Mouse (Mus musculus): Measurements from ENCODE around the gene Ak9. TPM values are rescaled to one million over a fixed set of nuclear protein-coding genes. Genes with fewer than 3 reads are reported as not detected.

The Ak9 gene
- polyA plus RNA-seq, 1 experiment from 2014 or later = 0.05 TPM

DNA sequence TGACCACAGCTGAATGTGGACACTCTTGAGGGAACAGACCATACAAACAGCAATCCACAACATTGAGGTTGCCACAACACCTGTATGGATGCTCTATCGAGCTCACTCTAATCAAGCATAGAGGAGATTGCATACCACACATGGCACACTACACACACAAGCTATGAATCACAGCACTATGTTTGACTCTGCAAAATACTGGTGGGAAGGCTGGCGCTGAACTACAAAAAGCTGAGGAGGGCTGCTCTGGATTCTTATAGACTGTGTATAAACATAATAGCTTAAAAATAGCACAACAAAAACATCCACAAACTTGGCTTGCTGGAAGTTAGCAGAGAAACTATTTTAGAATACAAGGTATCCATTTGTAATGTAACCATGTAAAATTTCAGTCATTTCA, 23.0 kb upstream of the Ak9 start:
- Histone ChIP-seq H3K4me2 (ENCODE audit: low read depth, low read length, severe bottlenecking) (no peak overlapping the region), H3K4me3 (ENCODE audit: low read depth, low read length) (no peak overlapping the region), H3K27ac (ENCODE audit: low read depth, low read length) (no peak overlapping the region), H3K4me1 (replicated peaks; ENCODE audit: control insufficient read depth, insufficient read depth, low read length) (no peaks in the 10 kb centered on the region), H3K9ac (ENCODE audit: low read length) (no peak overlapping the region), H3K36me3 (ENCODE audit: control insufficient read depth, insufficient read depth, low read length) (no peaks in the 10 kb centered on the region), H3K9me3 (ENCODE audit: control insufficient read depth, low read length) (no peaks in the 10 kb centered on the region), H3K27me3 (ENCODE audit: control insufficient read depth, insufficient read depth, low read length) (no peaks in the 10 kb centered on the region)
- WGBS = 88% methylated on average over 2 of the region's 2 CpGs
- DNase-seq (ENCODE audit: low spot score) (peak; percentile 21), ATAC-seq (replicated peaks; ENCODE audit: low FRiP score) (no peak)

DNA sequence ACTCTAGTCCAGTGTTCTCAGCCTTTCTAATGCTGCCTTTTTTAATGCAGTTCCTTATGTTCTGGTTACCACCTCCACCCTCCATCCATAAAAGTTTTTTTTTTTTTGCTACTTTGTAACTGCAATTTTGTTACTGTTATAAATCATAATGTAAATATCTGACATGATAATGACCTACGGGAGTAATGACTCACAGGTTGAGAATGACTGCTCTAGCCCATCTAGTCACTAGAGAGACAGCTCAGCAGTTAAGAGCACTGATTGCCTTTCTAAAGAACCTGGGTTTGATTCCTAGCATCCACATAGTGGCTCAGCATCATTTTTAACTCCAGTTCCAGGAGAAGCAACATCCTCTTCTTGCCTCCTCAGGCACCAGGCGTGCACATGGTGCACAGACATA, 21.7 kb upstream of the Ak9 start:
- Histone ChIP-seq H3K4me1 (replicated peaks; ENCODE audit: control insufficient read depth, insufficient read depth, low read length) (no peaks in the 10 kb centered on the region), H3K27ac (ENCODE audit: low read depth, low read length) (no peak overlapping the region), H3K27me3 (ENCODE audit: control insufficient read depth, insufficient read depth, low read length) (no peaks in the 10 kb centered on the region), H3K9ac (ENCODE audit: low read length) (no peak overlapping the region), H3K4me3 (ENCODE audit: low read depth, low read length) (no peak overlapping the region), H3K9me3 (ENCODE audit: control insufficient read depth, low read length) (no peaks in the 10 kb centered on the region), H3K4me2 (ENCODE audit: low read depth, low read length, severe bottlenecking) (no peak overlapping the region), H3K36me3 (ENCODE audit: control insufficient read depth, insufficient read depth, low read length) (no peaks in the 10 kb centered on the region)
- ATAC-seq (replicated peaks; ENCODE audit: low FRiP score) = no peak
- no peak for DNase-seq (ENCODE audit: low spot score)
- WGBS = 94% methylated on average over 2 of the region's 2 CpGs

DNA sequence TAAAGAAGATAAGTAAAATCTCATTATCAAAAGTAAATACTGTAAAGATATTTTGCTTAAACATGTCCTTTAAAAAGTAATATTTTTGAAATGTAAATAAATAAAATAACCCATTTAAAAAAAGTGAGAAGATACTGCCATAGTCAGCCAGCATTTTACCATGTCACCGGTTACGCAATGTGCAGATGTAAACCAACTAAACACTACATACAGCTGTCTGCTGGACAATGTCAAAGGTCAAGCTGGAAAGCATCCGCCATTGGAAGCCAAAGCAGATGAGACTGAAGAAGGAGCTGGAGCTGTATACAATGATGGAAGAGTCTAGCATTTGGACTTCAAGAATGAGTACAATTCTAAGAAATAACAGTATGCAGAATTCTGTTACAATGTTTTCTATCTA, 16.2 kb upstream of the Ak9 start:
- ATAC-seq (replicated peaks; ENCODE audit: low FRiP score) (no peak), DNase-seq (ENCODE audit: low spot score) (peak; percentile 7)
- no peak overlapping the region for H3K4me3 ChIP-seq (ENCODE audit: low read depth, low read length)
- H3K9ac ChIP-seq (ENCODE audit: low read length) = no peak overlapping the region
- no peak overlapping the region for H3K4me2 ChIP-seq (ENCODE audit: low read depth, low read length, severe bottlenecking)
- no peak overlapping the region for H3K27ac ChIP-seq (ENCODE audit: low read depth, low read length)
- no peaks in the 10 kb centered on the region for H3K36me3 ChIP-seq (ENCODE audit: control insufficient read depth, insufficient read depth, low read length)
- no peaks in the 10 kb centered on the region for H3K9me3 ChIP-seq (ENCODE audit: control insufficient read depth, low read length)
- no peaks in the 10 kb centered on the region for H3K4me1 ChIP-seq (replicated peaks; ENCODE audit: control insufficient read depth, insufficient read depth, low read length)
- WGBS = 92% methylated on average over 3 of the region's 3 CpGs
- no peaks in the 10 kb centered on the region for H3K27me3 ChIP-seq (ENCODE audit: control insufficient read depth, insufficient read depth, low read length)

DNA sequence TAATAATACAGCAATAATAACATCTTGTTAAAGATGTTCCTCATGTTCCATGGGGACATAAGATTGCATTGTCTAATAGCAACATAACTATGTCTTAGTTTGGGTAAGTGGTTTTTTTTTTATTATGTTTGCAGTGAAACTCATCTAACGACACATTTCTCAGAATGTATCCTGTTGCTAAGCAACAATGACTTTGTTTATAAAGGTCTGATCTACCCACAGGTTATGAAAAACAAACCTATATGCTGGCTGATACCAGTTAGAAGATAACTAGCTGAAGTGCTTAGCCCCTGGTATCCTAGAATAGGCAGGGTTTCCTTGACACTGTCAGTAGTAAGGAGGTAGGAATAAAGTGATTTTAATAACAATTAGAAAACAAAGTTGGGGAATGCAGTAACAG, 15.7 kb upstream of the Ak9 start:
- WGBS = 95% methylated on average over 1 of the region's 1 CpGs
- Histone ChIP-seq H3K4me2 (ENCODE audit: low read depth, low read length, severe bottlenecking) (no peak overlapping the region), H3K4me3 (ENCODE audit: low read depth, low read length) (no peak overlapping the region), H3K36me3 (ENCODE audit: control insufficient read depth, insufficient read depth, low read length) (no peaks in the 10 kb centered on the region), H3K9me3 (ENCODE audit: control insufficient read depth, low read length) (no peaks in the 10 kb centered on the region), H3K27ac (ENCODE audit: low read depth, low read length) (no peak overlapping the region), H3K9ac (ENCODE audit: low read length) (no peak overlapping the region; the same call in 1 of the 2 replicates), H3K27me3 (ENCODE audit: control insufficient read depth, insufficient read depth, low read length) (no peaks in the 10 kb centered on the region), H3K4me1 (replicated peaks; ENCODE audit: control insufficient read depth, insufficient read depth, low read length) (no peaks in the 10 kb centered on the region)
- DNase-seq (ENCODE audit: low spot score) (no peak), ATAC-seq (replicated peaks; ENCODE audit: low FRiP score) (no peak)

DNA sequence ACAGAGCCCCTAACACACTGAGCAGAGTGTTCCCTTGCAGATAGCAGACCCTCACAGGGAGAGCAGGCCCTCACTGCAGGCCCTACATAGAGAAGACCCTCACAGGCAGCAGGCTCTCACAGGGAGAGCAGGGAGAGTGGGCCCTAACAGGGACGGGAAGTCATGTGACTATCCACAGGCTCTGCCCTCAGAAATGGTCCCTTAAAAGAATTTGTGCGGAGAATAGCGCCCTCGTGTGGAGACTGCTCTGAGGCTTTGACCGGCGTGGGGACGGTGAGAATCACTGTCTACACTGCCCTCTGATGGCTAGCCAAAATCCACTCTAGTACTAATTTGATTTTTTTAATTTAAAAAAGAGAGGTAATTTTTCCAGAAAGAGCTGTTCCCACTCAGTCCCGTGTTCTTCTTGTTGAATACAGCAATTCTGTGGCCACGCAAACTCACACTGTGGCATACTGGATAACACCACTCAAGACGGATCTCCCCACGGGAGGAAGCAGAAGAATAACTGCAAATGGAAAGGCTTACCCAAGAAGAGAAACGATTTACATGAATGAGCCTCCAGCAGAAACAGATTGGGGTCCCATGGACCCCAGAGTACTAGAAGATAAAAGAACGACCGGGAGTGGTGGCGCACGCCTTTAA, 14.9 kb upstream of the Ak9 start:
- Histone ChIP-seq H3K4me2 (ENCODE audit: low read depth, low read length, severe bottlenecking) (no peak overlapping the region), H3K9ac (ENCODE audit: low read length) (peak overlapping the region; percentile 17; the same call in 1 of the 2 replicates), H3K27ac (ENCODE audit: low read depth, low read length) (no peak overlapping the region), H3K27me3 (ENCODE audit: control insufficient read depth, insufficient read depth, low read length) (no peaks in the 10 kb centered on the region), H3K36me3 (ENCODE audit: control insufficient read depth, insufficient read depth, low read length) (no peaks in the 10 kb centered on the region), H3K9me3 (ENCODE audit: control insufficient read depth, low read length) (no peaks in the 10 kb centered on the region), H3K4me1 (replicated peaks; ENCODE audit: control insufficient read depth, insufficient read depth, low read length) (no peaks in the 10 kb centered on the region), H3K4me3 (ENCODE audit: low read depth, low read length) (no peak overlapping the region)
- WGBS = 39% methylated on average over 16 of the region's 16 CpGs
- ATAC-seq (replicated peaks; ENCODE audit: low FRiP score) = peak; percentile 90
- peak; percentile 93 for DNase-seq (ENCODE audit: low spot score)

DNA sequence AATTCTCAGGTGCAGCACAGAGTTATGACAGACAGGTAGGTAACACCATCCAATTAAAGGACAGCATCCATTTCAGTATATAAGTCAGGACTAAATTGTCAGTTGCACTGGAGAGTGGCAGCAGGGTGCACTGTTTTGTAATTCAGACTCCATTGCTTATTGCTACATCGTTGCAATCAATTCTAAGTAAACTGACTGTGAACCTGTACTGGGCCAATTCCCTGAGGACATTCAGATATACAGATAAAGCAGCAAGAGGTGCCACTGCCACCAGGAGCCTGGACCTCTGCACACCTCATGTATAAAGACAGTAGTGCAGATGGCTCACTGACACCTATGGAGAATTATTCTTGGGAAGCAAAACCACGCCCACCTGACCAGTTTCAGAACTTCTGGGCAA, 12.8 kb upstream of the Ak9 start:
- Histone ChIP-seq H3K4me3 (ENCODE audit: low read depth, low read length) (no peak overlapping the region), H3K4me2 (ENCODE audit: low read depth, low read length, severe bottlenecking) (no peak overlapping the region), H3K36me3 (ENCODE audit: control insufficient read depth, insufficient read depth, low read length) (no peaks in the 10 kb centered on the region), H3K4me1 (replicated peaks; ENCODE audit: control insufficient read depth, insufficient read depth, low read length) (peaks cover 3% of the 10 kb centered on the region; the same call in 1 of the 2 replicates), H3K27ac (ENCODE audit: low read depth, low read length) (no peak overlapping the region), H3K27me3 (ENCODE audit: control insufficient read depth, insufficient read depth, low read length) (no peaks in the 10 kb centered on the region), H3K9me3 (ENCODE audit: control insufficient read depth, low read length) (no peaks in the 10 kb centered on the region), H3K9ac (ENCODE audit: low read length) (no peak overlapping the region)
- no peak for ATAC-seq (replicated peaks; ENCODE audit: low FRiP score)
- 89% methylated on average over 2 of the region's 2 CpGs for WGBS
- DNase-seq (ENCODE audit: low spot score) = no peak

DNA sequence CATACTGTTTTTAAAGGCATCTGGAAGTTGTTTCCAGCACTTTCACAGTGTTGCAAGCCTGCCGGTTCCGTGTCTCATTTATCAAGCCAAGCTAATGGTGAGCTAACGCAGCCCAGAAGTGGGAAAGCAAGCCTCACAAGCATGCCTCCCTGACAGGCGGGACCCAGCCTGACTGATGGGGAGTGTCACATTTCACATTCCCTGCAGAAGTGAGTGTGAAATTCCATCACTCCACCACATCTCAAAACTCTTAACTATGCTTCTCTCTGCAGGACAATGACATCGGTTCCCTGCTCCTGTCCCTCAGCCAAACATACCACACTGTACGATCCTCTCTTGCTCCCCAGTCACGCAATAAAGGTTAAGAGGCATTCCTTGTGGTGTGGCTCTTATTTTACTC, 10.8 kb upstream of the Ak9 start:
- H3K4me3 ChIP-seq (ENCODE audit: low read depth, low read length) = no peak overlapping the region
- no peaks in the 10 kb centered on the region for H3K36me3 ChIP-seq (ENCODE audit: control insufficient read depth, insufficient read depth, low read length)
- peak; percentile 49 for DNase-seq (ENCODE audit: low spot score)
- no peak overlapping the region for H3K4me2 ChIP-seq (ENCODE audit: low read depth, low read length, severe bottlenecking)
- H3K27ac ChIP-seq (ENCODE audit: low read depth, low read length) = no peak overlapping the region
- H3K9me3 ChIP-seq (ENCODE audit: control insufficient read depth, low read length) = no peaks in the 10 kb centered on the region
- 45% methylated on average over 7 of the region's 7 CpGs for WGBS
- peaks cover 3% of the 10 kb centered on the region; the same call in 1 of the 2 replicates for H3K4me1 ChIP-seq (replicated peaks; ENCODE audit: control insufficient read depth, insufficient read depth, low read length)
- no peaks in the 10 kb centered on the region for H3K27me3 ChIP-seq (ENCODE audit: control insufficient read depth, insufficient read depth, low read length)
- H3K9ac ChIP-seq (ENCODE audit: low read length) = no peak overlapping the region
- ATAC-seq (replicated peaks; ENCODE audit: low FRiP score) = no peak

DNA sequence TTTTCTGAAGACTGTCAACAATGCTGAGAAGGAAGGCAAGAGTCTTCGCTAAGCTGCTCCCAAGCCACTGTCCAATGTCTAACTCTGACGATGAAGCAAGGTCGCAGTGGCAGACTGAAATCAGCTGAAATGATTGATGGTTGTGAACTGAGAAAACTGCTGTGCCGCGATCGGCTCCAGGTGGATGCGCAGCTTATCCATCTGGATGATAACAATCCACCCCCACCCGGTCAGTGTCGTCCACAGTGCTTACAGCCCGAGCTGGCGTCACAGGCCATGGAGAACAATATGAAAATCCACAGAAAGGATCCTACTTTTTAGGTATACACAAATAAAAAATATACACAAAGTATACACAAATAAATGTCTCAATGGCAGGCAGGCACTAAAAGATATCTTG, 9.0 kb upstream of the Ak9 start:
- no peaks in the 10 kb centered on the region for H3K9me3 ChIP-seq (ENCODE audit: control insufficient read depth, low read length)
- WGBS = 76% methylated on average over 11 of the region's 11 CpGs
- no peak overlapping the region for H3K4me3 ChIP-seq (ENCODE audit: low read depth, low read length)
- ATAC-seq (replicated peaks; ENCODE audit: low FRiP score) = no peak
- no peak for DNase-seq (ENCODE audit: low spot score)
- no peak overlapping the region for H3K4me2 ChIP-seq (ENCODE audit: low read depth, low read length, severe bottlenecking)
- H3K27me3 ChIP-seq (ENCODE audit: control insufficient read depth, insufficient read depth, low read length) = no peaks in the 10 kb centered on the region
- no peak overlapping the region for H3K9ac ChIP-seq (ENCODE audit: low read length)
- H3K27ac ChIP-seq (ENCODE audit: low read depth, low read length) = no peak overlapping the region
- peaks cover 3% of the 10 kb centered on the region; the same call in 1 of the 2 replicates for H3K4me1 ChIP-seq (replicated peaks; ENCODE audit: control insufficient read depth, insufficient read depth, low read length)
- H3K36me3 ChIP-seq (ENCODE audit: control insufficient read depth, insufficient read depth, low read length) = no peaks in the 10 kb centered on the region

DNA sequence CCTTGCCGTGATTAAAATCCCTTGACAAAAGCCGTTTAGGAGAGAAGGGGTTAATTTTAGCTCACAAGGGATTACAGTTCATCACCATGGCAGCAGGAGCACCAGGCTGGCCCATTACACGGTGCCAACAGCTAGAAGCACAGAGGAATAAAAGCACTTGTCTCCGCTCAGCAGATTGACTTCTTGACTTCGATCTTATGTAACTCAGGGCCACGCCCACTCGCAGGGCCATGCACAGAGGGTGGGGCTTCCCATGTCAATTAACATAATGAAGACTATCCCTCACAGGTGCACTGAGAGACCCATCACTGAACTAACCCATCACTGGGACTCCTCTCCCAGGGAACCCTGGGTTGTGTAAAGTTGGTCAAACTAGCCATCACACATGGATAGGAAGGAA, 8.6 kb upstream of the Ak9 start:
- ATAC-seq (replicated peaks; ENCODE audit: low FRiP score) (no peak; the same call in 1 of the 2 replicates), DNase-seq (ENCODE audit: low spot score) (no peak)
- 37% methylated on average over 7 of the region's 7 CpGs for WGBS
- Histone ChIP-seq H3K36me3 (ENCODE audit: control insufficient read depth, insufficient read depth, low read length) (no peaks in the 10 kb centered on the region), H3K4me1 (replicated peaks; ENCODE audit: control insufficient read depth, insufficient read depth, low read length) (peaks cover 3% of the 10 kb centered on the region; the same call in 1 of the 2 replicates), H3K9ac (ENCODE audit: low read length) (no peak overlapping the region), H3K27ac (ENCODE audit: low read depth, low read length) (no peak overlapping the region), H3K4me3 (ENCODE audit: low read depth, low read length) (no peak overlapping the region), H3K27me3 (ENCODE audit: control insufficient read depth, insufficient read depth, low read length) (no peaks in the 10 kb centered on the region), H3K9me3 (ENCODE audit: control insufficient read depth, low read length) (no peaks in the 10 kb centered on the region), H3K4me2 (ENCODE audit: low read depth, low read length, severe bottlenecking) (no peak overlapping the region)

All from forebrain, embryonic 11.5 days (tissue).